Mouse (Mus musculus) kidney, adult 9 months (tissue): ENCODE data around the gene 1700109H08Rik.
"Not testable (repeated sequence)": the region's sequence is repeated elsewhere in the genome, so short reads cannot be mapped to it uniquely, and the experiment has no call there.

Experiments used
- DNase-seq: peaks from one replicate; pipeline ENCODE4 v3.0.0; 2022

1700109H08Rik gene

DNA sequence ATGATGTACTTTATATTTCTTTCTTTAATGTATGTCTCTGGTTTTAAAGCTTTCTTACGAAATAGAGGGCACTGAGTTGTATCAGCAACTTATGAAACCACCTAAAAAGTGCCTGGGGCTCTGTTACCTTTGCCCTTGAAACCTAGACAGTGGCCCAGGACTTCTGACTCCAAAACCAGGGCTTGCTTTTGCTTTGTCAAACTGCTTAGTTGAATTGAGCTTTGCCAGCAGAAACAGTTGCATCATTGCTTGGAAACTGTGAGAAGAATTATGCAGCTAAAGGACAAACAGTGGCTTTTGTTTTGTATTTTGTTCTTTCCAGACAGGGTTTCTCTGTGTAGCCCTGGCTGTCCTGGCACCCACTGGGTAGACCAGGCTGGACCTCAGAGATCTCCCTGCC is 28.9 kb downstream of the 1700109H08Rik start:
- DNase-seq = peak; percentile 24

DNA sequence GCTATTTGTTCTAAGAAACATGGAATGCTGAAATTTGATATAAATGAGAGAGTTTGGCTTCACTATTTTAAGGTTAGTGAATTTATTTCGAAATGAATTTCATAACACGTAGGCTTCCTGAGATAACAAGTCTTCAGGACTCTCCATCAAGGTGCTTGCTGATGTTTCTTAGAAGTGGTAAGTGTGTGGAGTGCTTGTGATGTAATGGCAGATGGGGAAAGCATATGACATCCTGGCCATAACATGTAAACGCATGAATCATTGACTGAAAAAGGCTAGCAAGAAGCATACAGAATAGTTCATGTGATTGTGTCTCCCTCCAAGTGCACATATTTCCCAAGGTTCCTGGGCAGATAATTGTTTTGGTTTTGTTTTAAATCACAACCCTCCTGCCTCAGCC is 29.4 kb downstream of the 1700109H08Rik start:
- no peak for DNase-seq

DNA sequence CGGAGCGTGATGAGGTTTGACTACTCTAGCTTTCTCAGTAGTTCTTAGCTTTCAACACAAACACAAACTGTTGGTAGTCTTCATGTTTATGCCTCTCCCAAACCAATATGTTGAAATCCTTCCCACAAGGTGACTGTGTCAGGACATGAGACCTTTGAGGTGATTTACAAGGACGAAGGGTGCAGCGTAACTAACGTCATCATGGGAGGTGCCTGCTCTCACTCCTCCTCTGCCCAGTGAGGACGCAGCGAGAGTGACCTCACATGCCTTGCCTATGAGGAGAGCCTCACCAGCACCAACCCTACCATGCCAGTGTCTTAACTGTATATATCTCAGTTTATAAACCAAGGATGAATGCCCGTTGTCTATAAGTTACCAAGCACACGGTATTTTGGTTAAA is 35.7 kb downstream of the 1700109H08Rik start:
- DNase-seq = no peak

DNA sequence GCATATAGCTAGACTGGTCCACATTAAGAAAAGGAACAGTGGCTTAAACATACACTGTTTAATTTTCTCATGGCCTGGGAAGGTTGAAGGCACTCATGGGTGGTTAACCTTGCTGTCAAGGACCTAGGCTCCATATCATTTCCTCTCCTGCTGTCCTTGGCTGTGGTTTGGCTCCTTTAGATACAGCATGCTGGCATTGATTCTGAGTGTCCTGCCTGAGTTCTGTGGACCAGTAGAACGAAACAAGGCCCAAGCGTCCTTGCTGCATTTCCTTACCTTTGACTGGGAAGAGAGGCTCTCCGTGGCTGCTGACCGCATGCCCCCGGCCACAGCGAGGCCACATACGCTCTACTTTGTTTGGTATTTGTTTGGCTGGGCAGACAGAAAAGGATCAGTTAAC is 37.9 kb downstream of the 1700109H08Rik start:
- no peak for DNase-seq

DNA sequence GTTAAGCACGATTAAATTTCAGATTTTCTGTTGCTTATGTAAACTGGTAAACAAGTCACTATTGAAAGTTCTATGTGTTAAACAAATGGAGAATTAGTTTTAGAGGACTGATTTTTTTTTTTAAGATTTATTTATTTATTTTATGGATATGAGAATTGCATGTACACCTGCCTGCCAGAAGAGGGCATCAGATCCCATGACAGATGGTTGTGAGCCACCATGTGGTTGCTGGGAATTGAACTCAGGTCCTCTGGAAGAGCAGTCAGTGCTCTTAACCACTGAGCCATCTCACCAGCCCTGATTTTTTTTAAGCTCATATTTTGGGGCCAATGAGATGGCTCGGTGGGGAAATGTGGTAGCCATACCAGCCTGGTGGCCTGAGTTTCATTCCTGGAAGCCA is 40.5 kb downstream of the 1700109H08Rik start:
- not testable (repeated sequence) for DNase-seq

DNA sequence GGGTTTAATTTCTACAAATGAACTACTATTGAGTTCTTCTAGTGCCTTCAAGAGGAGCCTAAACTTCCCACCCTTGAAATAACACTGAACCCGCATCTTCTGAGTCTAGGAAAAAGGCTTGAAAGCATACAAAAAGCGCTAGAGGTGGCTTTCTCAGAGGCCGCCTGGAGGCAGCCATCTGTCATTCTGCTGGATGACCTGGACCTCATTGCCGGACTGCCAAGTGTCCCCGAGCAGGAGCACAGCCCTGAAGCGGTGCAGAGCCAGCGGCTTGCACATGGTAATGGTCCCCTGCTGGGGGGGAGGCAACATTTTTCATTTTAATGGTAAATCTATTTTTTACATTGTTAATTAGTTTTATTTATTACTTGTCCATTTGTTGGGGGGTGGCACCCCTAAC is 49.1 kb downstream of the 1700109H08Rik start:
- DNase-seq = no peak

DNA sequence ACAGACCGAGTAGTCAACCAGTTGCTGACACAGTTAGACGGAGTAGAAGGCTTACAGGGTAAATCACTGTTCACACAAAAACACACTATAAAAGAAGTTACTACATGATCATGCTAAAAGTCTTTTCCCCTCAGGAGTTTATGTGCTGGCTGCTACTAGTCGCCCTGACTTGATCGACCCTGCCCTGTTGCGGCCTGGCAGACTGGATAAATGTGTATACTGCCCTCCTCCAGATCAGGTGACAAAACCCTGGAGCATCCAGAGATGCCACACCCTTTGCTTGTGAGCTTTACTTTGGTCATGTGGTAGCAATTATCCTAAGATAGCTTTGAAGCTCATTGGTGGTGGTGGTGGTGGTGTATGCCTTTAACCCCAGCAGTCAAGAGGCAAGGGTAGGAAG is 58.7 kb downstream of the 1700109H08Rik start:
- DNase-seq = no peak

DNA sequence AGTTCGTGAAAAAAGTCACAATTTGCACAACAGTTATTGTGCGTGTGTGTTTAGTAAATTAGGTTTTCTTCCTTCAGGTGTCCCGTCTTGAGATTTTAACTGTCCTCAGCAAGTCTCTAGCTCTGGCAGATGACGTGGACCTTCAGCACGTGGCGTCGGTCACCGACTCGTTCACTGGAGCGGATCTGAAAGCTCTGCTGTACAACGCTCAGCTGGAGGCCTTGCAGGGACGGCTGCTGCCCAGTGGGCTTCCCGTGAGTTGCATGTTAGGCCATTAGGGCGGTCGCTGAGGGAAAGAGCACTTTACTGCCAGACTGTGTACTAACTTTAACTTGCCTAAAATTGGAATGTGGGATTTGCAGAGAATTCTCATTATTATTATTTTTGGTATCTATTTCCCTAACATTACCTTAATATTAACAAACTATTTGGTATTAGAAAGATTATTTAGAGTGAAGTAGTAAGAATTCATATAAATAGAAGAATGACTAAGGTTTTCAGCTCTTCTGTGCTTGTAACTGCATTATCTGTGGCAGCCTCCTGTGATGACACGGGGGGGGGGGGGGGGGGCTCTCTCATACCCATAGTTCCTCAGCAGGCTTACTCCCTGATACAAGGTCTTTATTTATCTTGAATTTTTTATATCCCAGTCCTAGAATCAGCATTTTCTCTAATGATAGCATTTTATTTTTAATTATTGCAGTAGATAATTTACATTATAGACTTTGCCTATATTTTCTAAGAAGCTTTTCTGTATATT is 60.3 kb downstream of the 1700109H08Rik start:
- DNase-seq = peak; percentile 33

DNA sequence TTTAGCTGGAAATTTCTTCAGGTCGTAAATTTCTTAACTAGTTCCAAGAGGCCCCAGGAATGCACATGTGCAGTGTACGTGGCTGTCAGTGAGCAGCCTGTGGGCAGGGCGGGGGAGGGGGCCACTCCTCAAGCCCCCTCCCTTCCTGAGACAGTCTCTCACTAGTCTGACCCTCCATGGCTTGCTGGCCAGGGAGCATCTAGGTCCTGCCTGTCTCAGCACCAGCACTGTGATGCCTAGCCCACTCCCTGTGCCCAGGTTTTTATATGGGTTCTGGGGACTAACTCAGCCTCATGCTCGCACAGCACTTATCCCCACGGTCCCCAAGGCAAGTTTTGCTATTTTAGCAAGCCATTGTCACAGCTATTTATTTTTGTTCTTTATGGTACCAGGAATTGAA is 60.9 kb downstream of the 1700109H08Rik start:
- DNase-seq = no peak

DNA sequence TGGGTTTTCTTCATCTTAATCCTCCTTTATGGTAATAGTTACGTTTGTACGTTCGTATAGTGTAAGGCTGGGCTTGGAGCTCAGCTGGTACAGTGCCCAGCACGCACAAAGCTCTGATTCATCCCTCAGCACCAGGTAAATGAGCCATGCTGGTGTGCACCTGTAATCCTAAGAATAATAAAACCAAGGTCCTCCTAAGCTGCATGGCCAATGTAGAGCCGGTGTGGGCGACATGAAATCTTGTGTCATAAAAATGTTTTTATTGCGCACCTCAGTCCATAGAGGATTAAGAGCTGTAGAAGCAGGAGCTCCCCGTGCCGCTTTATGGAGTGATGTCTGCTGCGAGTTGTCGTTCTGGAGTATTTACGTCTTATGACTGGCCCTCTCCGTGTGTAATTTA is 61.9 kb downstream of the 1700109H08Rik start:
- no peak for DNase-seq

DNA sequence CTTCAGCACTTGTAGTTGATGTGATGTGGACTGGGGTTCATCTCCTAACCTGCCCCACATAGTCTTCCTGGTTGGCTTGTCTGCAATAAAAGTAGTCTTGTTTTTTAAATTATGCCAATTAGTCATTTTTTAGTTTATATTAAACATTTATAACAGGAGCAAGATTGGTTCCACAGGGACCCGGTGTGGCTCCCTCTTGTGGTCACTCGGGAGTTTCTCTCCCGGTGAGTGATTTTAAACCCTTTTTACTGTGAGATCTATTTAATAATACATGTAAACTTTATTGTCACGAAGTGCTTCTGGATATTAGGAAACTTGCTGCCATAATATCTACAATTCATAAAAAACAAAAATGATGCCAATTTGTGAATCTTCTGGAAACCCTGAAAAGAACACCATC is 62.6 kb downstream of the 1700109H08Rik start:
- DNase-seq = no peak
